ENCODE assay signal across 18 mouse cellular contexts in genomic region chr16:65987186-65987585, GRCm38 (mm10).
"Had no signal": no experiment of that assay in that cellular context is flagged by ENCODE, and none has a peak within 500 bp of the region (broad histone marks: within the 10 kb centered on the region; RNA-seq: fewer than 3 reads in every experiment).

No protein-coding gene starts in this region.

- H3K36me3 ChIP-seq: limb, embryonic 10.5 days; limb, embryonic 13.5 days; liver, embryonic 12.5 days; liver, embryonic 15.5 days; lung, embryonic 15.5 days; midbrain, embryonic 10.5 days; midbrain, embryonic 13.5 days had no signal

- H3K9ac ChIP-seq: limb, embryonic 13.5 days; liver, embryonic 12.5 days; liver, embryonic 15.5 days; lung, embryonic 15.5 days; midbrain, embryonic 13.5 days had no signal

- H3K27me3 ChIP-seq: limb, embryonic 13.5 days; liver, embryonic 12.5 days; liver, embryonic 15.5 days; lung, embryonic 15.5 days; megakaryocyte, embryonic 14.5 days; midbrain, embryonic 13.5 days had no signal

- H3K4me3 ChIP-seq: limb, embryonic 10.5 days; limb, embryonic 13.5 days; liver, embryonic 12.5 days; liver, embryonic 15.5 days; lung, embryonic 15.5 days; megakaryocyte, embryonic 14.5 days; midbrain, embryonic 10.5 days; midbrain, embryonic 13.5 days had no signal

- ATAC-seq: liver, embryonic 12.5 days; midbrain, embryonic 13.5 days had no signal

- H3K4me2 ChIP-seq: limb, embryonic 13.5 days; liver, embryonic 12.5 days; liver, embryonic 15.5 days; lung, embryonic 15.5 days; midbrain, embryonic 13.5 days had no signal

- H3K27ac ChIP-seq: limb, embryonic 10.5 days; limb, embryonic 13.5 days; liver, embryonic 12.5 days; liver, embryonic 15.5 days; lung, embryonic 15.5 days; midbrain, embryonic 10.5 days; midbrain, embryonic 13.5 days had no signal

- DNase-seq: kidney, adult 9 months; kidney, postnatal 14 days; kidney, postnatal 4 days; liver; lung, adult 18-20 months; lung, postnatal 10 days; lung, postnatal 36 days; right cerebral cortex, postnatal 4 days; thymus, adult 18-20 months; thymus, postnatal 36 days had no signal

- H3K9me3 ChIP-seq: limb, embryonic 10.5 days; limb, embryonic 13.5 days; liver, embryonic 12.5 days; liver, embryonic 15.5 days; lung, embryonic 15.5 days; megakaryocyte, embryonic 14.5 days; midbrain, embryonic 10.5 days; midbrain, embryonic 13.5 days had no signal

- H3K4me1 ChIP-seq: limb, embryonic 10.5 days; limb, embryonic 13.5 days; liver, embryonic 12.5 days; liver, embryonic 15.5 days; lung, embryonic 15.5 days; megakaryocyte, embryonic 14.5 days; midbrain, embryonic 13.5 days had no signal
